Mouse (Mus musculus) skeletal muscle tissue, adult 2 months (tissue): ENCODE data around the gene Ehf.

Source experiments
- DNase-seq: peaks from one replicate; pipeline ENCODE4 v3.0.0-alpha.2; 2012; ENCODE audit warnings: low read depth, low spot score

Gene Ehf

GRCm38 (mm10) chr2:103294526-103294925, 8.6 kb downstream of the Ehf start:
- no peak for DNase-seq

GRCm38 (mm10) chr2:103293751-103294150, 9.3 kb downstream of the Ehf start:
- DNase-seq, result no peak

GRCm38 (mm10) chr2:103293214-103293613, 9.9 kb downstream of the Ehf start:
- no peak for DNase-seq

- DNase-seq, result no peak
These were observed 12.3 kb downstream of the Ehf start for GRCm38 (mm10) chr2:103290705-103291269.

GRCm38 (mm10) chr2:103290167-103290566, 12.9 kb downstream of the Ehf start:
- no peak for DNase-seq

- no peak for DNase-seq
These were observed 13.6 kb downstream of the Ehf start for GRCm38 (mm10) chr2:103289407-103289950.

- DNase-seq, result no peak
These were observed 15.4 kb downstream of the Ehf start for GRCm38 (mm10) chr2:103287716-103288115.

GRCm38 (mm10) chr2:103285561-103285960, 17.5 kb downstream of the Ehf start:
- DNase-seq, result no peak

- no peak for DNase-seq
These were observed 19.3 kb downstream of the Ehf start for GRCm38 (mm10) chr2:103283730-103284129.

- DNase-seq, result no peak
These were observed 20.8 kb downstream of the Ehf start for GRCm38 (mm10) chr2:103282184-103282750.

- no peak for DNase-seq
These were observed 23.2 kb downstream of the Ehf start for GRCm38 (mm10) chr2:103279927-103280326.

GRCm38 (mm10) chr2:103278476-103278875, 24.6 kb downstream of the Ehf start:
- peak; percentile 11 for DNase-seq

- DNase-seq, result no peak
These were observed 25.3 kb downstream of the Ehf start for GRCm38 (mm10) chr2:103277794-103278193.

- DNase-seq, result no peak
These were observed 27.6 kb downstream of the Ehf start for GRCm38 (mm10) chr2:103275316-103275960.

- DNase-seq, result no peak
These were observed 28.3 kb downstream of the Ehf start for GRCm38 (mm10) chr2:103274803-103275202.

- no peak for DNase-seq
These were observed 28.8 kb downstream of the Ehf start for GRCm38 (mm10) chr2:103274270-103274669.

GRCm38 (mm10) chr2:103271481-103271880, 31.6 kb downstream of the Ehf start:
- no peak for DNase-seq

GRCm38 (mm10) chr2:103270556-103271160, 32.4 kb downstream of the Ehf start:
- no peak for DNase-seq

- DNase-seq, result no peak
These were observed 64.0 kb downstream of the Ehf start for GRCm38 (mm10) chr2:103239086-103239485.

GRCm38 (mm10) chr2:103226781-103227180, 76.3 kb downstream of the Ehf start:
- no peak for DNase-seq

- no peak for DNase-seq
These were observed 82.2 kb downstream of the Ehf start for GRCm38 (mm10) chr2:103220871-103221270.

GRCm38 (mm10) chr2:103218323-103218722, 84.8 kb downstream of the Ehf start:
- DNase-seq, result no peak

- no peak for DNase-seq
These were observed 87.3 kb downstream of the Ehf start for GRCm38 (mm10) chr2:103215801-103216200.
